Mouse (Mus musculus) adrenal gland, adult 18-20 months (tissue): ENCODE measurements around the gene Slc25a26. TPM values are rescaled to one million over a fixed set of nuclear protein-coding genes. Genes with fewer than 3 reads are reported as not detected.
"Not testable (repeated sequence)": the region's sequence is repeated elsewhere in the genome, so short reads cannot be mapped to it uniquely, and the experiment has no call there.

Experiments
- DNase-seq, 2 experiments: peaks; one replicate each; pipeline ENCODE4 v3.0.0; 2021 to 2022; ENCODE audit warnings: low spot score in 2 of 2
- total RNA-seq, 2 experiments: library from RNA; stranded (reverse); gene quantifications; 1 replicate in 1 of 2; 2 replicates in 1 of 2; pipeline ENCODE4 v1.2.3; 2021

Slc25a26 gene
- total RNA-seq, 2 experiments from 2014 or later: 13.2 to 13.8 TPM

- no peak for DNase-seq
These were observed 50.2 kb downstream of the Slc25a26 start for GRCm38 (mm10) chr6:94550298-94550697.

GRCm38 (mm10) chr6:94550851-94551250, 50.7 kb downstream of the Slc25a26 start:
- no peak for DNase-seq

- DNase-seq: no peak
These were observed 53.0 kb downstream of the Slc25a26 start for GRCm38 (mm10) chr6:94553085-94553484.

- DNase-seq: not testable (repeated sequence)
These were observed 58.5 kb downstream of the Slc25a26 start for GRCm38 (mm10) chr6:94558603-94559002.

GRCm38 (mm10) chr6:94560896-94561295, 60.8 kb downstream of the Slc25a26 start:
- no peak for DNase-seq

- no peak for DNase-seq
These were observed 61.2 kb downstream of the Slc25a26 start for GRCm38 (mm10) chr6:94561346-94561745.

- DNase-seq: no peak
These were observed 63.2 kb downstream of the Slc25a26 start for GRCm38 (mm10) chr6:94563203-94563940.

- DNase-seq: no peak
These were observed 65.6 kb downstream of the Slc25a26 start for GRCm38 (mm10) chr6:94565766-94566165.

- DNase-seq: no peak
These were observed 67.9 kb downstream of the Slc25a26 start for GRCm38 (mm10) chr6:94568040-94568439.

- no peak for DNase-seq
These were observed 75.5 kb downstream of the Slc25a26 start for GRCm38 (mm10) chr6:94575526-94576166.

GRCm38 (mm10) chr6:94577991-94578390, 77.9 kb downstream of the Slc25a26 start:
- DNase-seq: no peak

GRCm38 (mm10) chr6:94582055-94582454, 81.9 kb downstream of the Slc25a26 start:
- no peak for DNase-seq

GRCm38 (mm10) chr6:94584147-94584695, 84.1 kb downstream of the Slc25a26 start:
- no peak for DNase-seq

GRCm38 (mm10) chr6:94584976-94585375, 84.8 kb downstream of the Slc25a26 start:
- no peak for DNase-seq

GRCm38 (mm10) chr6:94588365-94588764, 88.2 kb downstream of the Slc25a26 start:
- DNase-seq: no peak

GRCm38 (mm10) chr6:94592243-94592642, 92.1 kb downstream of the Slc25a26 start:
- no peak for DNase-seq

GRCm38 (mm10) chr6:94592710-94593109, 92.6 kb downstream of the Slc25a26 start:
- no peak for DNase-seq

GRCm38 (mm10) chr6:94594096-94594665, 94.0 kb downstream of the Slc25a26 start:
- no peak for DNase-seq

GRCm38 (mm10) chr6:94594711-94595110, 94.6 kb downstream of the Slc25a26 start:
- DNase-seq: no peak

- no peak for DNase-seq
These were observed 95.1 kb downstream of the Slc25a26 start for GRCm38 (mm10) chr6:94595206-94595605.

GRCm38 (mm10) chr6:94596051-94596760, 96.1 kb downstream of the Slc25a26 start:
- DNase-seq: peak in 1 of 2 experiments; percentile 20
